Mouse (Mus musculus): ENCODE results near the gene Pnldc1.
A peak's percentile ranks its signal among the peaks of the same experiment; 100 is the strongest.

Pnldc1 gene

GRCm38 (mm10) chr17:12853821-12854220, 56.2 kb downstream of the Pnldc1 start:
- DNase-seq: no peak

- no peak for DNase-seq
Measured at GRCm38 (mm10) chr17:12851689-12852088, 58.3 kb downstream of the Pnldc1 start.

- no peak for DNase-seq
Measured at GRCm38 (mm10) chr17:12849778-12850382, 60.1 kb downstream of the Pnldc1 start.

- DNase-seq: no peak
Measured at GRCm38 (mm10) chr17:12847736-12848135, 62.3 kb downstream of the Pnldc1 start.

GRCm38 (mm10) chr17:12846474-12846873, 63.6 kb downstream of the Pnldc1 start:
- DNase-seq: peak; percentile 65 to 76

GRCm38 (mm10) chr17:12845862-12846261, 64.2 kb downstream of the Pnldc1 start:
- peak in 1 of 2 experiments; percentile 33 for DNase-seq

GRCm38 (mm10) chr17:12844540-12844939, 65.5 kb downstream of the Pnldc1 start:
- no peak for DNase-seq

GRCm38 (mm10) chr17:12843826-12844225, 66.2 kb downstream of the Pnldc1 start:
- DNase-seq: no peak

GRCm38 (mm10) chr17:12839475-12840267, 70.4 kb downstream of the Pnldc1 start:
- no peak for DNase-seq
